ENCODE assay signal across 20 mouse cellular contexts in the genomic region with DNA sequence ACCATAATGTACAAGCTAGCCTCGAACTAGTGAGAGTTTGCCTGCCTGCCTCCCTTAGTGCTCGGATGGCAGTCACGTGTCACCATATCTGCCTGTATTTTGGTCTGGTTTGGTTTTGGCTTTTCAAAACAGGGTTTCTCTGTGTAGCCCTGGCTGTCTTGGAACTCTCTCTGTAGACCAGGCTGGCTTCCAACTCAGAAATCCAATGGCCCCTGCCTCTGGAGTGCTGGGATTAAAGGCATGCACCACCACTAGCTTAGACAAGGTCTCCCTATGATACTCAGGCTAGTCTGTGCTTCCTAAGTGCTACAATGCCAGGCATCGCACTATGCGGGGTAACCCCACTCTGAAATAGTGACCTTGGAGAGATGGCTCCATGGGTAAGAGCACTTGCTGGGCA. TPM values are rescaled to one million over a fixed set of nuclear protein-coding genes. Genes with fewer than 3 reads are reported as not detected.
"Had no signal": no experiment of that assay in that cellular context is flagged by ENCODE, and none has a peak within 500 bp of the region (broad histone marks: within the 10 kb centered on the region; RNA-seq: fewer than 3 reads in every experiment).

No protein-coding gene starts in this region.

- H3K4me2 ChIP-seq: kidney, embryonic 15.5 days; limb, embryonic 12.5 days; limb, embryonic 15.5 days; lung, embryonic 15.5 days; midbrain, embryonic 13.5 days; neural tube, embryonic 13.5 days; stomach, embryonic 15.5 days had no signal

- DNase-seq: retina, postnatal 1 day; right cerebral cortex, postnatal 25 days; spleen, adult 18-20 months; thymus, postnatal 25 days had no signal

- H3K9me3 ChIP-seq: kidney, embryonic 15.5 days; limb, embryonic 12.5 days; limb, embryonic 15.5 days; lung, embryonic 15.5 days; megakaryocyte, embryonic 14.5 days; midbrain, embryonic 10.5 days; midbrain, embryonic 13.5 days; neural tube, embryonic 13.5 days; stomach, embryonic 15.5 days had no signal

- H3K27me3 ChIP-seq: kidney, embryonic 15.5 days; limb, embryonic 15.5 days; lung, embryonic 15.5 days; midbrain, embryonic 13.5 days; neural tube, embryonic 13.5 days; stomach, embryonic 15.5 days had no signal

- H3K4me1 ChIP-seq: limb, embryonic 15.5 days; midbrain, embryonic 13.5 days; neural tube, embryonic 13.5 days had no signal

- ATAC-seq: midbrain, embryonic 13.5 days; midbrain, embryonic 16.5 days had no signal

- H3K9ac ChIP-seq: kidney, embryonic 15.5 days; limb, embryonic 12.5 days; limb, embryonic 15.5 days; liver, embryonic 14.5 days; lung, embryonic 15.5 days; midbrain, embryonic 13.5 days; neural tube, embryonic 13.5 days; stomach, embryonic 15.5 days had no signal

- H3K36me3 ChIP-seq: kidney, embryonic 15.5 days; limb, embryonic 12.5 days; limb, embryonic 15.5 days; lung, embryonic 15.5 days; midbrain, embryonic 10.5 days; midbrain, embryonic 13.5 days; neural tube, embryonic 13.5 days; stomach, embryonic 15.5 days had no signal

- H3K27ac ChIP-seq: kidney, embryonic 15.5 days; limb, embryonic 12.5 days; limb, embryonic 15.5 days; liver, embryonic 14.5 days; lung, embryonic 15.5 days; midbrain, embryonic 10.5 days; midbrain, embryonic 13.5 days; neural tube, embryonic 13.5 days; stomach, embryonic 15.5 days had no signal

- H3K4me3 ChIP-seq: kidney, embryonic 15.5 days; limb, embryonic 12.5 days; limb, embryonic 15.5 days; lung, embryonic 15.5 days; midbrain, embryonic 10.5 days; midbrain, embryonic 13.5 days; myocyte; neural tube, embryonic 13.5 days; stomach, embryonic 15.5 days had no signal

RNA-seq across cellular contexts. Expression of a gene that starts 5.3 kb away (rescaled TPM):
- polyA plus RNA-seq: myocyte had no signal

RNA-seq across cellular contexts. Expression of a gene that starts 17.0 kb away (rescaled TPM):
- total RNA-seq: neutrophil, adult 5-6 weeks had no signal

RNA-seq across cellular contexts. Expression of a gene that starts 33.3 kb away (rescaled TPM):
- total RNA-seq: left cerebral cortex, postnatal 14 days; left cerebral cortex, postnatal 4 days; monocyte, adult 5-6 weeks; neutrophil, adult 5-6 weeks had no signal
- polyA plus RNA-seq: midbrain, embryonic 16.5 days had no signal

RNA-seq across cellular contexts. Expression of a gene that starts 50.7 kb away (rescaled TPM):
- polyA plus RNA-seq: myocyte had no signal
